Mouse (Mus musculus): Measurements from ENCODE around the gene Shd.

GRCm38 (mm10) chr17:55996007-55996406 lies 25.7 kb downstream of the Shd start:
- no peak for TF ChIP-seq CTCF (conservative IDR thresholded peaks at IDR 0.05; ENCODE audit: insufficient read depth, insufficient read length, low read depth, low read length)
- no peak for TF ChIP-seq POLR2A (IDR thresholded peaks at IDR 0.05; ENCODE audit: low read depth, low read length)

Measured in kidney, adult 2 months (tissue).